Mouse (Mus musculus) spleen, adult 12 weeks (tissue): ENCODE data around the gene Nav2.

Experiments
- DNase-seq: peaks from one replicate; pipeline ENCODE4 v3.0.0; 2022; ENCODE audit warnings: low spot score

The Nav2 gene

GRCm38 (mm10) chr7:49162079-49162478 is 253.6 kb downstream of the Nav2 start:
- DNase-seq: no peak

GRCm38 (mm10) chr7:49163789-49164188 is 255.3 kb downstream of the Nav2 start:
- DNase-seq: no peak

DNA sequence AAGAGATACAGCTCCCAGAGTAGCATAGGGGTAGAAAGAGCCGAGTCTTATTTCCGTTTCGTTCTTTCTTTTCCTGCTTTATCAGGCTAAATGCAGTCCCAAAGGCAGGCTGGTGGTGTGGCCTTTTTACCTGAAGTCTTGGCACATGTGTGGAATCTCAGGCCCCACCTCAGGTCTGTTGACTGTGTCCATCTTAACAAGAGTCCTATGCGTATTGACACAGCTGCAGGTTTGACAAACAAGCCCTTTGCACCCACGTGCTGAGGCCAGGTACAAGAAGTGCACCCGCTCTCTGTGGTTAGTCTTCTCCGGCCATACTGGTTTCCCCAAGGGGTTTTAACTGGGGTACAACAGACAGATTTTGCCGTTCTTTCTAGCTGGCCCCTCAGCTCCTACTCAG is 256.4 kb downstream of the Nav2 start:
- DNase-seq: no peak

GRCm38 (mm10) chr7:49172926-49173325 is 264.4 kb downstream of the Nav2 start:
- DNase-seq: no peak

- DNase-seq: no peak
These were observed 267.4 kb downstream of the Nav2 start for GRCm38 (mm10) chr7:49175784-49176409.

DNA sequence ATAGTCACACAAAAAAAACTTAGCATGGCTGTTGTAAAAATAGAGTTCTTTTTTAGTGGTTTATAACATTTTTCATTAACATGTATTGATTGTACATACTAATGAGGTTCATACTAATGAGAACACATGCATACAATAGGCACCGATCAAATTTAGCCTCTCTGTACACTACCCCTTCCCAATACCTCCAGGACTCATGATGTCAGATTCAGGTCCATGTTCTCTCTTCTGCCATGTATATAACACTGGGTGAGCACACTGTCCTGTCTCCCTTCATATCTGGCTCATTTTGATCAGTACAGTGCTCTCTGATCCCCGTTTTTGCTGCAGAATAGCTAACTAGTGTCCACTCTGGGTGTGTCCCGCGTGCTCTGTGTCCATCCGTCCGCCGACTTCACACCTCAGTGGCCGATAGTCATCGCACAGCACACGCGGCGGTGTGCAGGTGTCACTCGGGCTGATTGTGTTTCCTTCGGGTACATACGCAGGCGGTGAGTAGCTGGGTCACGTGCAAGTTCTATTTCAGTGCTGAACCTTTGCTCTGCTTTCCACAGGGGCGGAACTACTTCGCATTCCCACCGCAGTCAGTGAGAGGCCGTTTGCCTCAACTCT is 268.2 kb downstream of the Nav2 start:
- no peak for DNase-seq

GRCm38 (mm10) chr7:49178217-49178616 is 269.7 kb downstream of the Nav2 start:
- DNase-seq: no peak

DNA sequence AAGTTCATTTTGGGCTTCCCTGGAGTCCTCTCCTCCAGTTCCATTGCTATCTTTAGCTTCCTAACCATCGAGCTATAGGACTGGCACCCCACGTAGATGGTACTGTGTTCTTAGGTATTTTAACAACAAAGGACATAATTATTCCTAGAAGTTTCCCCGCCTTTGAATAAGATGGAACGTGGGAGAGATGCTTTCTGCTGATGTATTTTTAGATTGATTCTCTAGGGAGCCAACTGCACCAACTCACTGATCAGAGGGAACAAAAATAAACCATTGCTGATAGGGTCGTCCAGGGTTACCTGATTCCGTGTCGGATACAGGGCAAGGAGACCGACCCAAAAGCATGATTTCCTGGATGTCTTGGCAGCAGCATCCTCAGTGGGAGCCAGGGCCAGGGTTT is 272.5 kb downstream of the Nav2 start:
- no peak for DNase-seq

GRCm38 (mm10) chr7:49182427-49182826 is 273.9 kb downstream of the Nav2 start:
- DNase-seq: no peak

- DNase-seq: no peak
These were observed 275.2 kb downstream of the Nav2 start for GRCm38 (mm10) chr7:49183696-49184095.

GRCm38 (mm10) chr7:49185991-49186390 is 277.5 kb downstream of the Nav2 start:
- no peak for DNase-seq

GRCm38 (mm10) chr7:49189364-49189763 is 280.8 kb downstream of the Nav2 start:
- DNase-seq: no peak

DNA sequence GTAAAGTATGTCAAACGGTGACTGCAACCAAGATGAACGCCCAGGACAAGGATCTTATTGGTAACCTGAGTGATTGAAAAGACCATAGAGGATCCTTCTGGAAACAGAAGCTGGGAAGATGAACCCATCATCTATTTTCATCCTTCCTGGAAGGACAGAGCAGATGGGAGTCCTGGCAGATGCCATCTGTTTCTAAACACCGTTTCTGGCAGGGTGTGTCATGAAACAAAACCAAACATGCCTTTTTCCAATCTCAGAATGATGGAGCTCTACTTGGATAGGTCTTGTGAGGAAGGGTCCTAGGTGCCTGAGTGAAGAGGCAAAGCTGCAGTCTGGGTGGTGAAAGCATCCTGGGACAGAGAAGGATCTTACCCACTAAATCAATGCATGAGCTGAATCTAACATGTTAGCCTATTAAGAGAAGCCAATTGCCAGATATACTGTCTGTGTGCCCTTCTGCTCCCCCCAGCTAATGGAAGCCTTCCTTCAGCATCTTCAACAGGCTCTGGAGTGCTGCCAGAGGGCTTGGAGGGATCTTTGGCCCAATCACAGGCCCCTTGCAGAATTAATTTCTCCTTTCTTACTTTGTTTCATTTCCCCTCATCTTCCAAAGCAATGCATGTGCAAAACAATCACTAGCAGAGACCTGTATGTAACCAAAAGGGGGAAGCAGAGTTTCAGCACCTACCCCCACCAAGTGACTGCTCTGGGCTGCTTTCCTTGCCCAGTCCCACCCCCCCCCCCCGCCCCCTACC is 281.9 kb downstream of the Nav2 start:
- no peak for DNase-seq

DNA sequence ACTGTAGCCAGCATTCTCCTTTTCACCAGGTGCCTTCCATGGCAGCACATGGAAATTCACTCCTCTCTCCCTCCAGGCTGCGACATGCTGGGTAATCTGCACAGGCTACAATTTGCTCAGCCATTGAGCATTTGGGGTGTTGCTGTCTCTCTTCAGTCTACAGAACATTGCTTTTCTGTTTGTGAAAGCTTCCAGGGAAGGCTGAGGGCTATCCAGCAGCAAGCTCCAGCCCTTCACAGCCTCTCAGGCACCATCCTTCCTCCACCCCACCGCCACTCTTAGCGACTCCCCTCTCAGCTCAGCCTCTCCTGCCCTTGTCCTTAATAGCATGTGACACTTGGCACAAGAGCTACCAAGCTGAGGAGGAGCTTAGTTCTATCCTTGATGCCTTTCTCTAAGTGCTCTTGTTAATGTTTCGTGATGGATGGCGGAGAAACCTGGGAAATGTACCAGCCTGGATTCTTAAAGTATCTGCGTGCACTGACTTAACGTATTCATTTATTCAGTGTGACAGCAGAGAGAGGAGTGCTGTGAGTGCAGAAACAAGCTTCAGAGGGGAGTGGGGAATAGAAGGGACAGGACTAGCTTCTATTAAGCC is 282.7 kb downstream of the Nav2 start:
- no peak for DNase-seq

DNA sequence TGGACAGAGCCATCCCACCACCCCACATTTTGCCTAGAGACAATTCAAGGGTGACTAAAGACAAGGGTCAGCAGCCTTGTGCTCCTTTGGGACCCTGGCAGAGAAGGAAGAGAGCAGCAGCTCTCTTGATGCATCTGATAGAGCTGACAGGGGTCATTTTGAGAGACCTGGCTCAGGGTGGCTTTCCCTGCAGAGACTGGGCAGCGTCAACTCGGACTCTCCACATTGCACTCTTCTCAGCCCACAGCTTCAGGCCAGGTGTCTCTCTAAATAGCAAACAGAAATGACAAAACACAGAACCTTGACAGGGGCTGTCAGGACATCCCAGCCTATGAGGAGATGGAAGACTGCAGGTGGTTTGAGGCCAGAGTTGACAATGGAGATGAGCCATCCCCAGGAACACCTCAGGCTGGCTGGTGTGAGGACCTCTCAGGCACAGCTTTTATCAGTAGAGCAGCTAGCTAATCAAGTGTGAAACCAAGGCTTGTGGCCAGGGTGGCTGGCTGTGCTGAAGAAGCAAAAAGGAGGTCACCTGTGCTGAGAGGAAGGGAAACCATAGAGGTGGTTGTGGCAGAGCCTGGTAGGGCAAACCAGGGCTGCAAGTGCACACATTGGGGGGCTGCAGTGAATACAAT is 283.7 kb downstream of the Nav2 start:
- DNase-seq: no peak

DNA sequence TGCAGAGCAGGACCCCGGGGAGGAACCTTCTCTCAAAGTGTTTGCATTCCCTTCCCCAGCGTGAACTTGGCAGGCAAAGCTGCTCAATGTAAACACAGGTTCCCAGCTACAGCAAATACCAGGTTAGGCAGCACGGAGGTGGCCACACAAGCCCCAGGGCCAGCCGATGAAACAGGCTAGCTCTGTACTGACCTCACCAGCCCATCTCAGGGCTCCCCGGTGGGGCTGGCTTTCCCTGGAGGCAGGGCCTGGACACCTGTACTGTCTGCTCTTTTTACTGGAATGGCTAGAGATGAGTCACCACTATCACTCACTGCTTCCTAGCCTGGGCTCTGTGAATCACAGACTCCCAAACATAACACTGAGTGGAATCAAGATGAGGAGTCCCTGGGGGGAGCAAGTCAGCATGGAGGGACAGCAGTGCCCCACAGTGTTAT is 287.2 kb downstream of the Nav2 start:
- no peak for DNase-seq

DNA sequence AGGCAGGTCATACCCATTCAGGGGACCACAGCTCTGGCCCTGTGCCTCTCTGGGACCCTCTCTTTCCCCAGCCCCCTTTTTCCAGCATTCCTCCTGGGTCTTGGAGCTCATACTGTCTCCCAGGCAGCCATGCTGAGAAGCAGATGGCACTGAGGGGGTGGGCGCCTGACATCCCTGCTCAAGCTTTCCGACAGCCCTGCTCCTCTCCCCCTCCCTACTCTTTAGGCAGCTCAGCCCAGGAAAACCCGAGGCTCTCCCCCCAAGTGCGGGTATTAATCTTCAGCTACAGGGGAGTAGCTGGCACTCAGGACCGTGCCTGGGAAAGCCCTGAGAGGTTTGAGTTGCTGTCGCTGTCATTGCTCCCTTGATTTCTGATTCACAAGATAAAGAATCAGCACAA is 290.9 kb downstream of the Nav2 start:
- no peak for DNase-seq

DNA sequence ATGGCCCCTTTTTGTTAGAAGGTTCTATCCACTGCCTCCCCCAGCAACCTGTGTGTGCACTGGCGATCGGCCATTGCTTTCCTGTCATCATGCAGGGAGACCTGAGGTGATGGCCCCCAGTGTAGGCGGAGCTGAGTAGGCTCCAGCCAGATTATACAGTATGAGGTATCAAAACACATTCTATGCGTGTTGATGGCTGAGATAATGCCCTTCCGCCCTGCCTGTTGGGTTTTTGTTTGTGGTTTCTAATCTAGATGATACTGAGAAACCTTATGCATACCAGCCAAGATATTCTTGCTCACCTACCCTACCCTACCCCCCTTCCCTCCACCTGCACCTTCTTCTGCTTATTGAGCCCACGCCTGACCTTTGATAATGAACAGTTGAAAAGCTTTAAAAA is 291.8 kb downstream of the Nav2 start:
- DNase-seq: no peak

DNA sequence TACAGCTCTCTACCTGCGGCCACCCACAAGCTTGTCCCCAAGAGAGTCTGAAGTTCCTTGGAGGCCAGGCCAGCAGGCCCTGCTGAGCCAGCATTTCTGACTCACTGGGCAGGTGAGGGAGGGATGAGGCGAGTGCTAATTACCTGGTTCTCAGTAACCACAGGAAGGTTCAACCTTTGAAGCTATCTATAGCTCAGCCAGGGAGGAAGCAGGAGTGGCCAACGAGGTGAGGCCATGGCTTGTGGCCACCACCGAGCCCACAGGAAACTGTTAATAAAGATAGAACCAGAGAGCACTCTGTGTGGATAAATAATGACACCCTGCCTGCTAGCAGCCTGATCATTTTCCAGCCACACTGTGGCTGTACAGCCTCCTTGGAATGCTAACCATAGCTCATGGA is 294.5 kb downstream of the Nav2 start:
- no peak for DNase-seq

DNA sequence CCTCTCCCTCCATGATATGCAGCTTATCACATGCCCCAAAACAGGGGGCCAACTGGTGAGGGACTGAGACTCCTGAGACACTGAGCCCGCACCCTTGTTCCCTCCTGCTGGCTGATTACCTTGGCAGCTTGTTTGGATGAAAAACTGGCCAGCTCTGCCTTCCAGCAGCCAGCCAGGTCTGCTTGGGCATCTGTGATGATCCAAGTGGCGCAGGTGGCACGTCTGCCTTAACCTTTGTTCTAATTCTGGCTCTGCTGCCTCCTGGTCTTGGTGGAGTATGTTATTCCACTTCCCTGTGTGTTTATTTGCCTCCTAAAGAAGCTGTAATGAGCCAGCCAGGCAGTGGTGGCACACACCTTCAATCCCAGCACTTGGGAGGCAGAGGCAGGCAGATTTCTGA is 296.3 kb downstream of the Nav2 start:
- DNase-seq: no peak

GRCm38 (mm10) chr7:49205551-49205950 is 297.0 kb downstream of the Nav2 start:
- DNase-seq: no peak
